Mouse (Mus musculus) ovary, postnatal 10 days (tissue): ENCODE data around the gene Doc2b.

Experiments
- DNase-seq: peaks from one replicate; pipeline ENCODE4 v3.0.0; 2022; ENCODE audit warnings: low spot score

Gene Doc2b

DNA sequence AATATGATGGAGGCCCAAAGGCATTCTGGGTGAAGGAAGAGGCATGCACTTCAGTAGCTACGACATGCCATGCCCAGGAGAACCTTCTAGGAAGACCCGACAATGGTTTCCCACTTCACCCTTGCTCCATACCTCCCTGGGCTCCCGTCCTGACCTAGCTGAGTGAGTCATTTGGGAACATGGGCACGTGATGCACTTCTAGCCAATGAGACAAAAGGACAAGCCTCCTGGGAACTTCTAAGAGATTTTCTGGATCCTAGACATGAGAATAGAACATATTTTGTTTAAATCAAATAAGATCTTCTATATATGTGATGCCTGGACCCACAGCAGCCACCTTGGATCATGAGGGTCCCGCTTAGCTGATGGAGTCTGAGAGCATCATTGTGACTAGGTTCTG is 3.3 kb downstream of the Doc2b start:
- no peak for DNase-seq

DNA sequence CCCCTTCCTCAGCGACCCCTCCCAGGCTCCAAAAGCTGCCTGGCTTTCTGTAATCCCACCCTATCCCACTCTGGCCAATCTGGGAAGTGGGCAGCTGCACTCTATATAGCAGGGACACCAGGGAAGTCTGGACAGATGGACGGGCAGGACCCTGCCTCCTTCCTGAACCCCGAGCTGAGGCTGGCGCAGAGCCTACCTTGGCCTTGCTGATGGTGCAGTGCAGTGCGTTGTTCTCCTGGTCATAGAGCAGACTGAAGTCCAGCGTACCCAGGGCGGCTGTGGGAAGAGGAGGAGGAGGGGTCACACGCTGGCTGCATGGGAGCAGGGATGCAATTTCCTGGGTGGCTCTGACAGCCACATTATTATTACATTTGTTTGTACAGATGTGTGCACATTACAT is 10.0 kb downstream of the Doc2b start:
- DNase-seq = no peak

DNA sequence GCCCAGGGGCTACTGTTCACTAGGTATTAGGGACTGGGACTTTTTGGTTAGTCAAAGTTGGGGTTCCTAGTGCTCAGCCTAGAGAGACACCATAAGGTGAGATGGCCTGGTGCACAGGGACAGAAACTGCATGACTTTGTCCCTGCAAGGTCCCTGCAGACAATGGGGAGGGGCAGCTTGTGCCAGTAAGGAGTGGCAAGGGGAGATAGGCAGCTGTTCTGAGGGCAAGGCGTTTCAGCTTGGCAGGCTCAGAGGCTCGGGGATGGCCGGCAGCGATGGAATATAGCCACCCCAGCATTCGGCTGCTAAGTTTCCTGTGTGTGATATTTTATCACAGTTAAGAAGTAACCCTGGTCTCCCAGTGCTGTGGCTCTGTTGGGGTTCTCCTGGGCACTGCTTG is 12.1 kb downstream of the Doc2b start:
- DNase-seq = no peak

DNA sequence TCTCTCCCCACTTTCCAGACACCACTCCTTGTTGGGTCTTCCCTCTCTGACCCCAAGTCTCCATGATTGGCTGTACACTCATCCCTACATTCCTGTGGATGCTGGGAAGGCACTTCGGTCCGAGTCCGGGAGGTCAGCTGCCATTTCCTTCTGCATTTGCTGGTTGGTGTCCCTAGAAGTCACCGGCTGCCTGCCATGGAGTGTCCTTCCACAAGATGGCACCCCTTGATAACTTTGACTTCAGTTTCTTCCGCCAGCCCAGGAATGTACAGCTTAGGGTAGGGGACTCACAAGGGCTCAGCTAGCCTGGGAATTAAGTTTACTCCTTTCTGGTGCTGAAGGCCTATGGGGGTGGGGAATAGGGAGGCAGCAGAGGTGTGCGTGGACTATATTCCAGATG is 13.9 kb downstream of the Doc2b start:
- no peak for DNase-seq

DNA sequence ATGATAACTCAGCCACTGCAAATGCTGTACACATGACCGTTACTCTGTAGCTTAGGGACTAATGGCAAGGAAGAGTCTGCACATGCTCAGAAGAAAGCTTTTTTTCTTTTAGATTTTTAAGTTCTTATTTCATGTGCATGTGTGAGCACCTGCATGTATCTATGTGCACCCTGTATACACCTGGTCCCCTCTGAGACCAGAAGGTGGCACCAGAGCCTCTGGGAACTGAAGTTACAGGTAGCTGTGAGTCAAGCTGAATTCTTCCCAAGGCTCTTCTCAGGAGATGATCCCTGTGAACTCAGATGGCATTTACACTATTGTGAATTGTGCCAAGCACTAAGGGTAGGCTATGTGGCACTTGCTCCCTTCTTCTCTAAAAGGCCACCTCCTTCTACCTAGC is 19.9 kb downstream of the Doc2b start:
- DNase-seq = no peak

DNA sequence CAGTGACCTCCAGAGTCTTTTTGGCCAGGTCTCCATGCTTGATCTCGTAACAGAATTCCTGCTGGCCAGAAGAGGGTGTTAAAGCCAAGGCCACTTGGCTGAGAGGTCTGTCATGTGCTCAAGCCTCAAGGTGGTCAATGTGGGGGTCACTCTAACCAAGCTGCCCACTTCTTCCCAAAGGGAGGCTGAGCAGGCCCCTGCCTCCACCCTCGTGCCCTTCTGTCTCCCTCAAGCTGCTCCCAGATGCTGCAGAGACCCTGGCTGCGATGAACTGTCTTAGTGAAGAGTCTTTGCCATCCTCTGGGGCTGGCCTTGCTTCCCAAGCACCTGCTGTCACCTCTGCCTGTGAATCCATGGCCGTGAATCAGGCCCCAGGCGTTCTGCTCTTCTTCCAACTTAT is 23.3 kb downstream of the Doc2b start:
- DNase-seq = no peak

DNA sequence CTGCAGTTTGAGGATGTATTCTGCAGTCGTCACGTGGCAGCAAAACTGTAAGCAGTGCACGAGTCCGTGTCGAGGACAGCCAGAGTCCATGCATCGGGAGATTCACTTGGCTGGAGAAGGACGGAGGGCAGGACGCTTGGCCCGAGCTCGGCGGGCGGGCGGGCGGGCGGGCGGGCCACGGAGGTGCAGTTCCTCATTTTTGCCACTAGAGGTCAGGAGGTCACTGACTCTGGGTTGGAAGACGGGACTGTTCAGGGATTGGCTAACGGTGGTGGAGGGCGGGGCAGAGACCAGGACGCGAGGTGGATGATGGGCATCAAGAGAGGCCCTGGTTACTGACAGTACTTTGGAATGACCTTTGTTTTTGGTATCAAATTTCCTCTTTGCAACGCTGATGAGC is 26.6 kb downstream of the Doc2b start:
- peak; percentile 56 for DNase-seq

DNA sequence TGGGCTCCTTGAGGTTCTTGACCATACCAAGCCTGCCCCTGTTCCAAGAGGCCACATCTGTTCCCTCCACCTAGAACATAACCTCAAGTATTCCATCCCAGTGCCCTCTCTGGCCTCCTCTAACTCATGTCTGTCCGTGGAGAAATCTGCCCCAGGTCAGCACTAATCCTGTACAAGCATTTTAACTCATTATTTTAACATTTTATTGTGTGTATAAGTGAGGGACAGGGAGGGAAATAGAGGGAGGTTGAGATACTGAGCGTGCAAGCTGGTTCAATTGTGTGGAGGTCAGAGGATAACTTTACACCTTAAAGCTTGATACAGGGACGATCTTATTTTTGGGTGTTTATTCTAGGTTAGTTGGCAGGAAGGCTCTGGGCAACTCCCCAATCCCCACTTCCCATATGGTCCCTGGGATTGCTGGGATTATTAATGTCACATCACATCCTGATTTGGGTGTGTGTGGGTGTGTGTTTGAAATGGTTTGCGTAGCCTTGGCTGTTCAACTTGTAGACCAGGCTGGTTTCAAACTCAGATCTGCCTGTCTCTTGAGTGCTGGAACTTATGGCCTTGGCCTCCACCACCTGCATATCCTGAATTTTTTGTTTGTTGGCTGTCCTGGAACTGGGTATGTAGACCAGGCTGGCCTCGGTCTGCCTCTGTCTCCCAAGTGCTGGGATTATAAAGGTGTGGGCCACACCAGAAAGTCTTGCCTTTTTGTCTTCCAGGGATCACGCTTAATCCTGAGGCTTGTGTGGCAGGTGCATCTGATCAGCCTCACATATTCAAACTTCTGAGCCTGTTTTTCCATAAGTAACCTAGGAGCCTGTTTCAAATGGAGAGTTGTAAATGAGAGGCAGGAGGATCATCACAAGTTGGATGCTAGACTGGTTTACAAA is 27.5 kb downstream of the Doc2b start:
- DNase-seq = no peak

DNA sequence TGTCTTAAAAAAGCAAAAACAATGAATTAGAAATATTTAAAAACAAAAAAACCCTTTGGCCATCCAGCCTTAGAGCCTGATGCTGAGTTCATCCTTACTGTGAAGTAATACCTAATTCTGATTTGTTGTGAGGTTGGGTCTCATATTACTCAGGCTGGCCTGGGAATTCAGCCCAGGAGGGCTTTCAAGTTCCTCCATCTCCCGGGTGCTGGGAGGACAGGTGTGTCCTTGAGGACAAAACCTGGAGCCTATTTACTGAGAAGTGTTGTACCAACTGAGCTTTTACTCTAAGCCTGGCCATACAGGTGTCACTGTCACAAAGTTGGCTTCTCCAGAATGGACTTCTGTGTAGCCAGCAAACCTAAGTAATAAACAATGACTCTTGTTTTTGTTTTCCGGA is 28.8 kb downstream of the Doc2b start:
- DNase-seq = no peak

DNA sequence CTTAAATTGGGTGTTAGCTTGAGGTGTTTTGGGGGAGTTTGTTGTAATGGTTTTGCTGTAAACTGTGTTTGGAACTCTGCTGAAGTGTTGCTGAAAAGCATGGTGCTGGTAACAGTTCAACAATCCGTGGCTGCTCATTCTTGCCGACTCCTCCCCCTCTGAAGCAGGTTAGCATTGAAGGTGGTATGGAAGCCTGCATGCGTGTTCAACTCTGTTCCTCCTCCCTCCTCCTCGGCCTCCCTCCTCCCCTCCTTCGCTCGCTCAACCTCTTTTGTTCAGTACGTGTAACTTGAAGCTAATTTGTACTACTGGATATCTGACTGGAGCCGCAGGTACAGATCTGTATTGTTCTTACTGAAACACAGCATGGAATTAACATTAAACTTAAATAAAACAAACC is 30.7 kb downstream of the Doc2b start:
- DNase-seq = no peak

DNA sequence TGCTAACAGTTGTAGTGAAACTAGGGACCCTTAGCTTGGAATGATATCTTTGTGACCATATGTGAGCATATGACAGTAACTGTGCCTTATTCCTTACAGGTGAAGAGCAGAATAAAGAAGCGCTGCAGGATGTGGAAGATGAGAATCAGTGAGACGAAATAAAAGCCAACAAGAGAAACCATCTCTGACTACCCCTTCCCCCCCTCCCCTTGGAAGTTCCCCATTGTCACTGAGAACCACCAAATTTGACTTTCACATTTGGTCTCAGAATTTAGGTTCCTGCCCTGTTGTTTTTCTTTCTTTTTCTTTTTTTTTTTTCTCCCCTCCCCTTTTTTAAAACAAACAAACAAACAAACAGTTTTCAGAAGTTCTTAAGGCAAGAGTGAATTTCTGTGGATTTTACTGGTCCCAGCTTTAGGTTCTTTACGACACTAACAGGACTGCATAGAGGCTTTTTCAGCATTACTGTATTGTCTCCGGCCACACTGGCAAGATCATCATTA is 31.3 kb downstream of the Doc2b start:
- no peak for DNase-seq

DNA sequence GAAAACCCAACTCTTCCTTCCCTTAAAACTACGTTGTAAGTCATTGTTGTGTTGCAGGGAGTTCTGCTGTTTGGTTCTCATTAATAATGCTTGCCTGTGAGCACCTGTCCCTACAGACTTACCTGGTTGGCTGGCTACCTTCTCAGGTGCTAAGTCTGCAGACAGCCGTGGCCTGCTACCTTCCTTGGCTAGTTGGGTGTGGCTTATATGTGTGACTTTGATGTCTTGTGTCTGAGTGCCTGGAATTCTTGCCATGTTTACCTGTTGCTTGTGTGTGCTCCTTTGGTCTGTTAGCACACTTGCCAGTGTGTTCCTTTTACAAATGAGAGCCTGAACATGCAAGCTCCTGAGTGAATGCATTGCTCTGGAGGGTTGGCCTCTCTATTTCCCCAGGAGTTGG is 33.1 kb downstream of the Doc2b start:
- DNase-seq = no peak

DNA sequence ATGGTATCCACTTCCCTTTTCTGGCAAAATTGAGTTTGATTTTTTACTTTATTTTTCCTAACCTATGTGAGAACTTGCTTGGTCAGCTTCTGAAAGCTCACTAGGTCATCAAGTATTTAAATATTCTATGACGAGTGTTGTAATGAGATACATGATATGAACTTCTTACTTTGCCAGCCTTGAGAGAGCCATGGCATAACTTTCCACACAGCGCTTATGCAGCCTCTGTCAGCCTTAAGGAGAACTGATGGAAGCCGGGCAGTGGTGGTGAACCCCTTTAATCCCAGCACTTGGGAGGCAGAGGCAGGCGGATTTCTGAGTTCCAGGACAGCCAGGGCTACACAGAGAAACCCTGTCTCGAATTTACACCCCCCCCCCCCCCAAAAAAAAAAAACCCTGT is 35.1 kb downstream of the Doc2b start:
- no peak for DNase-seq

DNA sequence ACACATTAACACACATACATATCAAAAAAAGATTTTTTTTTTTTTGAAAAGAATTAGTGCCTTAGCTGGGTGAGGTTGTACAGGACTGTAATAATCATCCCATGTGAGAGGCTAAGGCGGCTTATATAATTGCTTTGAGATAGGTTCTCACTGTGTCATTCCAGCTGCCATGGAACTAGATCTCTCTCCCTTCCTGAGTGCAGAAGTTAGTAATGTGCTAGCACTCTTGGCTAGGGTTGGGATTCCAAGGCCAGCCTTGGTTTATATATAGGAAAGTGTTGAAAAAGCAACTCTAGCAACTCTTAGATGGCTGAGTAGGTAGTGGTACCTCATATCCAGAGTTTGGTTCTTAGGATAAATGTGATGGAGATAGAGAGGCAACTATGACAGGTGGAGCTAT is 37.3 kb downstream of the Doc2b start:
- no peak for DNase-seq

DNA sequence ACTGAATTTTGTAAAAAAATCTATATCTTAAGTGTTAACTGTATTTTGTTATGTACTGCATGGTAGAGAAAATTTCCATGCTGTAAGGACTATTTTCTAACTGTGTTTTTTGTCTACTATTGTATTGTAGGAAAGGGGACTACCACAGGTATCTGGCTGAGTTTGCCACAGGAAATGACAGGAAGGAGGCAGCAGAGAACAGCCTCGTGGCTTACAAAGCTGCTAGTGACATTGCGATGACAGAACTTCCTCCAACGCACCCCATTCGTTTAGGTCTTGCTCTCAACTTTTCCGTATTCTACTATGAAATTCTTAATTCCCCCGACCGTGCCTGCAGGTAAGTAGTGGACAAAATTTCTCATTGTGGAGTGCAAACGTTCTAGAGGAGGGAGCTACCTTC is 39.2 kb downstream of the Doc2b start:
- no peak for DNase-seq

DNA sequence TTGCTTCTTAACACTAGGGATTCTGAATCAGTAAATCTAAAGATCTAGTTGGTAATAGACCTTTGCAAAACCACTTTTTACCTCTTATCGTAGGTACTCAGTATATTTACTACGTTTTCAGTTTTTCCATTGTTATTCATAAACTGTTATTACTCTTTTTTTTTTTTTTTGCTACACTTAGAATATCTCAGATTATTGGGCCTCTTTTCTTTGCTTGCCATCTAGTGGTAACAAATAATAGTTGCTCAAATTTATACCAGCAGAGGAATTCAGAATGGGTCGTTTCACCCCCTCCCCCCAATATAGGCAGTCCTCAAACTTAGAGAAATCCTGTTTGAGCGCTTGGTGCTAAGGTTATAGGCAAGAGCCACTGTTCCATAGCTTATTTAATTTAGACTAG is 44.8 kb downstream of the Doc2b start:
- no peak for DNase-seq

DNA sequence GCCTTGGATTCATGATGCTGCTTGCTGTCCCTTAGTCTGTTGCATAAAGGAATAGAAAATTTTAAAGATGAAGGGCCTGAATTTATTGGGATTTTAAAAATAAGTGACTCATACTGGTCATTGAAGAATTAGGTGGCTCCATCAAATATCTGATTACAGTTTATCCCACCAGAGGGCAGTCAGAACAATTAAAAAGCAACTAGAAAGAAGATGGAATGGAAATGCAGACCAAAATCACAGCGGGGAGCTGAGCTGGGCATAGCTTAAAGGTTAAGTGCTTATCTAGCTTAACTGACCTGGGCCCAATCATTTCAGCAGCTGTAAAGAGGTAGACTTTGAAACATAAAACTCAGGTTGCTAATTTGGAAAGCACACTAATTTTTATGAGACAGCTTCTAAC is 45.3 kb downstream of the Doc2b start:
- DNase-seq = no peak

DNA sequence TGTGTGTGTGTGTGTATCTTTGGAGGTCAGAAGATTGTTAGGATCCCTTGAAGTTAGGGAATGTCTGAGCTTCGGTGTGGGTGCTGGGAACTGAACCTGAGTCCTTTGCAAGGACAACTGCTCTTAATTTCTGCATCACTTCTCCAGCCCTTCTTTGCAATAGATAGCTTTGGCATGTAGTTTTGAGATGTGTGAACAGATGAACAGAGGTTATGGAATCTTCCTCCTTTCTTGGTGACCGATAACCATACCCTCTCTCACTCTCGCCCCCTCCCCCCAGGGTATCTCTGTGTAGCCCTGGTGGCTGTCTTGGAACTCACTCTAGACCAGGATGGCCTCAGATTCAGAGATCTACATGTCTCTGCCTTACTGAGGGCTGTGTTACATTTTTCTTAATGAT is 51.1 kb downstream of the Doc2b start:
- DNase-seq = no peak

DNA sequence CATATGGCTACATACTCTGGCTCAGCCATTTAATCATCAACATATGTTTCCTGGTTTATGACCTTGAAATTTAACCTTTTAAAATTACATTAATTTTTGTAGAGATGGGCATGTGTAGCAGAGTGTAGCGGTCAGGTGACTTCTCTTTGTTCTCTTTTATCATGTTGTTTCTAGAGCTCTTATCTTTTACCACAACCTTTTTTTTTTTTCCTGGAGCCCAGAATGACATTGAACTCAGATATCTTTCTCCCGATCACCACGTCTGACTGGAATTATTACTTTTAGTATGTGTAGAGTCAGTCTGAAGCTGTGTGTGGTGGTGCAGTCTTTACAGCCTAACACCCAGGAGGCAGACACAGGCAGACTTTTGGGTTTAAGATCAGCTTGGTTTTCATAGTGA is 54.2 kb downstream of the Doc2b start:
- DNase-seq = no peak

DNA sequence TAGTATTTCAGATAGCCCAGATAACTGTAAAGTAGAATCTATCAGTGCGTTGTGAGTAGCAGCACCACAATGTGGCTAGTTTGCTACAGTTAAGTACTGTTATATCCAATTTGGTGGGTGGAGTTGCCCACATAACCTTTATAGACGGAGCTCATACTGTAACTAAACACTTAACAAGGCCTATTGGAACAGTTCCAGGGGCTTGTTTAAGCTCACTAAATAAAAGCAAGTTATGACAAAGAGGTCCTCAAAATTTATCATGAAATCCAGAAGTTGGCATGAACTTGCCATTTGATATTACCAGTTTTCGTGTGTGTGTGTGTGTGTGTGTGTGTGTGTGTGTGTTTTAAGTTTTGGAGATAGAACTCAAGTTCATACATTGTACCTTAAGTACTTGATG is 55.6 kb downstream of the Doc2b start:
- no peak for DNase-seq

DNA sequence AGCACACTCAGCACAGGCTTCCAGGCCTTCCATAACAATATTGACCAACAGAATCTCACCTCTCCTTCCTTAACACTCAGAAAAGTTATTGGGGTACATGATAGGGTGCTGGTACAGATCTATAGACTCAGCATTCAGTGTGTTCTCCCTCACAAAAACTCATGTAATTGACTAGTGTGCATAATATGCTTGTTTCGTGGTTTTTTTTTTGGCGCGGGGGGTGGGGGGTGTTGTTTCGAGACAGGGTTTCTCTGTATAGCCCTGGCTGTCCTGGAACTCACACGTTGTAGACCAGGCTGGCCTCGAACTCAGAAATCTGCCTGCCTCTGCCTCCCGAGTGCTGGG is 57.4 kb downstream of the Doc2b start:
- DNase-seq = no peak

DNA sequence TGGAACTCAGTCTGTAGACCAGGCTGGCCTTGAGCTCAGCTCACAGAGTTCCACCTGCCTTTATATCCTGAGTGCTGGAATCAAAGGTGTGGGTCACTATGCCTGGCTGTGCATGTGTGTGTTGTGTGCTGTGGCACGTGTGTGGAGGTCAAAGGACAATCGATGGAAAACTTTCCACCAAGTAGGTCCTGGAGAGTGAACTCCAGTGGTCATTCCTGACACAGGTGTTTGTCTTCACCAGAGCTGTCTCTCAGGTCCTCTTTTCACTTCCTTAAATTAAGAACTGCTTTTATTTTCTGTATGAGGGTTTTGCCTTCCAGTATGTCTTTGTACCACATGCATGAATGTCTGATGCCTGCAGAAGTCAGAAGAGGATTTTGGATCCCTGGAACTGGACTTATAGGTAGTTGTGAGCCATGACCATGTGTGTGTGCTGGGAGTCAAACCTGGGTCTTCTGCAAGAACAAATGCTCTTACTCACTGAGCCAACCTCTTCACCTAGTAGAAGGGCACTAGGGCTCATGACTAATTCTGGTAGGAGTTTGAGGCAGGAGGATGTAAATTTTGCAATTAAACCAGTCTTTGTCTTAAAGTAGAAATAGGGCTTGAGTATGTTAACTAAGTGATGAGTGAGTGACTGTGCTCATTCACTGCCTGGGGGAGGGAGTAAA is 57.9 kb downstream of the Doc2b start:
- DNase-seq = no peak

DNA sequence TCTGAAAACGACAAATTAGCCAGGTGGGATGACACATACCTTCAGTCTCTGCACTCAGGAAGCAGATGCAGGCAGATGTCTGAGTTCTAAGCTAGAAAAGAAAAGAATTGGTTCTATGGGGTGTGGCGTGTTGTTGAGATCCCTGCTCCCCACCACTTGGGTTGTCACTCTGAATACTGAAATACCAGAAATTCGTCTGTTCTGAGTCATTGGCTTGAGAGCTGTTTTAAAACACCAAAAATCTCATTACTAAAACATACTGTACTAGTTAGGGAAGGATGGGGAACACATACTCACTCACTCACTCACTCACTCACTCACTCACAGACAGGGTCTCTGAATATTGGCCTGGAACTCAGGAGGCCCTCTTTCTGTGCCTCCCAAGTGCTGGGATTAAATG is 58.9 kb downstream of the Doc2b start:
- no peak for DNase-seq
